Mouse (Mus musculus) liver, adult 2 months (tissue): Measurements from ENCODE around the gene Rnf224.

Experiments
- CTCF ChIP-seq: fragments of 200-500 bp; IDR thresholded peaks from 2 replicates; pipeline ENCODE4 v1.5.1; 2011; ENCODE audit warnings: low read depth, low read length, control low read depth
- POLR2A ChIP-seq: fragments of 200-500 bp; IDR thresholded peaks from 2 replicates; pipeline ENCODE4 v1.6.1; 2011; ENCODE audit warnings: low read length, control low read depth; ENCODE audit not compliant: insufficient read depth; ENCODE audit errors: extremely low read depth

DNA sequence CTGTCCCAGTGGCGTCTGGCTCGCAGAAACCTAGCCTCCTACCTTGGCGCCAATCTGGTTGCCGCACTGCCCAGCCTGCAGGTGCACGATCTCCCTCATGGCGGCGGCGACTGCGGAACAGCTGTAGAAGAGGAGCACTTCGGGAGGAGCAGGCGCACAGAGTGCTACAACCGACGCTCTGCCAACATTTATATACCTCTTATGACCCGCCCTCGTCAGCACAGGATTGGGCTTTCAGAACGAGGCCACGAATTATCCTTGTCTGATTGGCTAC is 12.2 kb downstream of the Rnf224 start, which contains the start of gene Tubb4b:
- TF ChIP-seq CTCF (peak; percentile 34; the same call in 1 of the 2 replicates), POLR2A (peak; percentile 99)
